Mouse (Mus musculus) cerebellum, postnatal 4 days (tissue): ENCODE results near the gene Man2b2.

Source experiments
- DNase-seq, 2 experiments: peaks; one replicate each; pipeline ENCODE4 v3.0.0; 2022; ENCODE audit warnings: low spot score in 2 of 2, mixed read lengths in 1 of 2

Gene Man2b2

GRCm38 (mm10) chr5:36769603-36770002 is 60.9 kb downstream of the Man2b2 start:
- no peak for DNase-seq

DNA sequence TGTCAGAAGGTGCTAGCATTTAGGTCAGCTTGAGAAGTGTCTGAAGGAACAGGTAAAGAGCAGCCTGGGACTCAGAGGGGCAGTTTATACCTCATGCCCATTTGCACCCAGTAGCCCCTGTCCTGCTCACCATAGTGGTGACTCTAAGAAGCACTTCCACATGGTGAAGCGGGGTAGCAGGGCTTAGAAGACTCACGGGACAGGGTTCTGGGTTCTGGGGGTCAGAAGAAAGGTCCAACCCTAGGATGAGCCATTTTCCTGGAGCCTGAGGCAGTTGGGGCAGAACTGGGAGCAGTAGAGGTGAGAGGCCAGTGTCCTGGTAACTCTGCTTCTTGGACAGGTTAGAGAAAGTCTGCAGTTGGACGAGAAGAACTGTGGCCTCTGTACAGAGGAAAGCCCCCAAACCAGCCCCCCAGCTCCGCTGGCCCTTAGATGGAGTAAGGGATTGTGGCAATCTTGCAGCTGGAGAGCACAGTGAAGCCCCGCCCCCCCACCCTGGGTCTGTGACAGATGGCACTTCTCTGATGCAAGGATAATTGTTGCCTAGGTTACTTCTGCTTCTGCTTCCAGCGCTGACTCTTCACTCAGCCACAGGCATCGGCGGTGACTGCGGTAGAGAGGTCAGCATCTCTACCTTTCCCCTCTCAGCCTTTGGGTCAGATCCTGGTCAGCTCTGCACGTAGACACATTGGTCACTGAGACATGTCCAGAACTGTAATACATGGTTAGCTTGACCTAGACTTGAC is 63.3 kb downstream of the Man2b2 start:
- peak in 1 of 2 experiments; percentile 50 for DNase-seq

DNA sequence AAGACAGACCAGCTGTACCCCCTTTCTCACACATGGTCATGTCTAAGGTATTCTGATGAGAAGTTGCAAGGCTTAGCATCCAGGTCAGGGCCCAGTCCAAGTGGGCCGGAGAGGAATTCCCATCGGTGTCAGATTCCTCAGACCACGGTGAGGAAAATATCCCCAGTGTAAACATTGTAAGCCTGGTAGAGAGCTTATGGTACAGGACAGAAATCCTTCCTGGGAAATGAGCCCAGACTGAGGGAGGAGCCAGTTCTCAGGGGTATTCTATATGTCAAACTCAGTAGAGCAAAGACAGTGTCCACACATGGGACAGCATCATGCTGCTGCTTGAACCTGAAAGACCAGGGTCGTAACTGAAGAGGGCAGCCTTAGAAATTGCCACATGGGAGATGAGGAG is 70.6 kb downstream of the Man2b2 start:
- DNase-seq = no peak

GRCm38 (mm10) chr5:36757033-36757432 is 73.4 kb downstream of the Man2b2 start:
- DNase-seq = no peak
